Mouse (Mus musculus) testis, adult 2 months (tissue): ENCODE measurements at regions not wholly inside any gene's neighbourhood (a gene's known extent, or its start where the extent isn't known, plus 50 kb on each side); places are given as distances from the start of the nearest gene placed in this dataset.

Experiments used
- H3K27ac ChIP-seq: fragments of 200-500 bp; 2 replicates; pipeline ENCODE4 v1.5.1; 2012; ENCODE audit warnings: low read depth, low read length; ENCODE audit not compliant: control insufficient read depth, insufficient read depth
- H3K27me3 ChIP-seq: fragments of 200-500 bp; 2 replicates; pipeline ENCODE4 v1.6.1; 2012; ENCODE audit warnings: mild to moderate bottlenecking, low read length, moderate library complexity; ENCODE audit not compliant: control insufficient read depth, insufficient read depth
- H3K36me3 ChIP-seq: fragments of 200-500 bp; 2 replicates; pipeline ENCODE4 v1.6.1; 2012; ENCODE audit warnings: mild to moderate bottlenecking, low read length; ENCODE audit not compliant: control insufficient read depth, insufficient read depth
- H3K4me1 ChIP-seq: fragments of 200-500 bp; 2 replicates; pipeline ENCODE4 v1.6.1; 2012; ENCODE audit warnings: low read length; ENCODE audit not compliant: control insufficient read depth, insufficient read depth
- H3K4me3 ChIP-seq: fragments of 200-500 bp; 2 replicates; pipeline ENCODE4 v1.5.1; 2012; ENCODE audit warnings: low read depth, mild to moderate bottlenecking, low read length, moderate library complexity, mixed read lengths; ENCODE audit not compliant: control insufficient read depth
- CTCF ChIP-seq: fragments of 200-500 bp; IDR thresholded peaks from 2 replicates; pipeline ENCODE4 v1.5.1; 2012; ENCODE audit warnings: low read depth, mild to moderate bottlenecking, inconsistent platforms, low read length, moderate library complexity; ENCODE audit not compliant: control insufficient read depth, insufficient read depth, insufficient replicate concordance
- POLR2A ChIP-seq: fragments of 200-500 bp; IDR thresholded peaks from 2 replicates; pipeline ENCODE4 v1.6.1; 2012; ENCODE audit warnings: low read depth, mild to moderate bottlenecking, inconsistent platforms, low read length, moderate library complexity; ENCODE audit not compliant: control insufficient read depth

GRCm38 (mm10) chr13:90376207-90376606, 286.8 kb upstream of the Xrcc4 start:
- H3K36me3 ChIP-seq: no peaks in the 10 kb centered on the region
- no peak overlapping the region for H3K27ac ChIP-seq
- no peak overlapping the region for H3K4me3 ChIP-seq
- TF ChIP-seq POLR2A (no peak), CTCF (no peak)
- H3K4me1 ChIP-seq: no peaks in the 10 kb centered on the region
- H3K27me3 ChIP-seq: no peaks in the 10 kb centered on the region

GRCm38 (mm10) chr13:90371415-90372150, 282.2 kb upstream of the Xrcc4 start:
- Histone ChIP-seq H3K4me3 (no peak overlapping the region), H3K4me1 (no peaks in the 10 kb centered on the region), H3K27ac (no peak overlapping the region), H3K27me3 (no peaks in the 10 kb centered on the region), H3K36me3 (no peaks in the 10 kb centered on the region)
- TF ChIP-seq POLR2A (no peak), CTCF (no peak)

GRCm38 (mm10) chr13:90370746-90371414, 281.5 kb upstream of the Xrcc4 start:
- Histone ChIP-seq H3K27me3 (no peaks in the 10 kb centered on the region), H3K36me3 (no peaks in the 10 kb centered on the region), H3K27ac (no peak overlapping the region), H3K4me1 (no peaks in the 10 kb centered on the region), H3K4me3 (no peak overlapping the region)
- TF ChIP-seq CTCF: no peak
- no peak for TF ChIP-seq POLR2A

GRCm38 (mm10) chr13:90364518-90365027, 275.2 kb upstream of the Xrcc4 start:
- Histone ChIP-seq H3K27me3 (no peaks in the 10 kb centered on the region), H3K4me1 (no peaks in the 10 kb centered on the region), H3K27ac (no peak overlapping the region), H3K4me3 (no peak overlapping the region), H3K36me3 (no peaks in the 10 kb centered on the region)
- TF ChIP-seq POLR2A (no peak), CTCF (no peak)

GRCm38 (mm10) chr13:90359861-90360601, 270.6 kb upstream of the Xrcc4 start:
- H3K27ac ChIP-seq: peak overlapping the region; percentile 49; the same call in 1 of the 2 replicates
- H3K4me3 ChIP-seq: no peak overlapping the region
- H3K4me1 ChIP-seq: no peaks in the 10 kb centered on the region
- TF ChIP-seq CTCF (no peak), POLR2A (no peak)
- no peaks in the 10 kb centered on the region for H3K36me3 ChIP-seq
- H3K27me3 ChIP-seq: no peaks in the 10 kb centered on the region

- no peaks in the 10 kb centered on the region for H3K27me3 ChIP-seq
- no peak overlapping the region for H3K27ac ChIP-seq
- H3K36me3 ChIP-seq: no peaks in the 10 kb centered on the region
- no peak overlapping the region for H3K4me3 ChIP-seq
- no peaks in the 10 kb centered on the region for H3K4me1 ChIP-seq
- TF ChIP-seq POLR2A (no peak), CTCF (no peak)
Observed at GRCm38 (mm10) chr13:90358149-90358548, 268.7 kb upstream of the Xrcc4 start.

- no peaks in the 10 kb centered on the region for H3K4me1 ChIP-seq
- H3K27me3 ChIP-seq: no peaks in the 10 kb centered on the region
- H3K36me3 ChIP-seq: no peaks in the 10 kb centered on the region
- TF ChIP-seq POLR2A: no peak
- TF ChIP-seq CTCF: no peak
- H3K27ac ChIP-seq: no peak overlapping the region
- H3K4me3 ChIP-seq: no peak overlapping the region
Observed at GRCm38 (mm10) chr13:90355602-90356001, 266.2 kb upstream of the Xrcc4 start.
